Mouse (Mus musculus): ENCODE results near the gene Nr1h4. TPM values are rescaled to one million over a fixed set of nuclear protein-coding genes. Genes with fewer than 3 reads are reported as not detected.
A peak's percentile ranks its signal among the peaks of the same experiment; 100 is the strongest.

Nr1h4 gene
- total and polyA plus RNA-seq, 2 experiments, result 58.4 to 168 TPM

DNA sequence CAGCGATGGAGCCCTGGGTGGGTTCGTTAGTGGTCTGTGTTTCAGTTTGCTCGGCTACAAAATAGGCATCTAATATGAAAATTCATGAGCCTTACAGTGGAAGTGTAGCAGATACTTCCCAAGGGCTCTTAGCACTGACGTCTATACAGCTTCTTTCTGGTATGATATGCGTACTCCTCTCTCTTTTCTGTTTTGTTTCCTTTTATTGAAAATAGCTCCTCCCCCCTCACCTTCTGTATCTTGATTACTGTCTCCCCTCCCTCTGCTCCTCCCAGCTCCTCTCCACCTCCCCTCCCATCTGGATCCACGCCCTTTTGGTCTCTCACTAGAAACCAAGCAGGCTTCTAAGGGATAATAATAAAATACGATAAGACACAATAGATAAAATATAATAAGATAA is 37.8 kb downstream of the Nr1h4 start:
- Histone ChIP-seq H3K79me2 (ENCODE audit: control insufficient read depth, insufficient read depth, low read length) (peaks cover 38% of the 10 kb centered on the region; the same call in 1 of the 2 replicates), H3K9ac (ENCODE audit: low read depth, low read length) (no peak overlapping the region), H3K4me1 (ENCODE audit: control insufficient read depth, insufficient read depth, low read length) (peaks cover 34% of the 10 kb centered on the region), H3K36me3 (ENCODE audit: control insufficient read depth, insufficient read depth, low read length) (peaks cover 76% of the 10 kb centered on the region), H3K27ac (replicated peaks; ENCODE audit: insufficient read depth, low read depth, low read length) (no peak overlapping the region; the same call in 1 of the 2 replicates), H3K27me3 (ENCODE audit: control insufficient read depth, insufficient read depth, low read length) (no peaks in the 10 kb centered on the region), H3K4me3 (ENCODE audit: insufficient read depth, low read depth, low read length) (no peak overlapping the region)
- WGBS, result 74% methylated on average over 7 of the region's 7 CpGs
- TF ChIP-seq CTCF (IDR thresholded peaks at IDR 0.05; ENCODE audit: low read depth, low read length) (no peak), POLR2A (IDR thresholded peaks at IDR 0.05; ENCODE audit: extremely low read depth, insufficient read depth, low read length) (no peak)
- no peak for DNase-seq (ENCODE audit: extremely low read depth, low read depth, low spot score)

GRCm38 (mm10) chr10:89491321-89491720 is 42.1 kb downstream of the Nr1h4 start:
- H3K79me2 ChIP-seq (ENCODE audit: control insufficient read depth, insufficient read depth, low read length), result peaks cover 34% of the 10 kb centered on the region; the same call in 1 of the 2 replicates
- no peak for TF ChIP-seq POLR2A (IDR thresholded peaks at IDR 0.05; ENCODE audit: extremely low read depth, insufficient read depth, low read length)
- TF ChIP-seq CTCF (IDR thresholded peaks at IDR 0.05; ENCODE audit: low read depth, low read length), result no peak
- DNase-seq (ENCODE audit: extremely low read depth, low read depth, low spot score), result no peak
- 78% methylated on average over 3 of the region's 3 CpGs for WGBS
- H3K36me3 ChIP-seq (ENCODE audit: control insufficient read depth, insufficient read depth, low read length), result peaks cover 76% of the 10 kb centered on the region
- no peak overlapping the region for H3K9ac ChIP-seq (ENCODE audit: low read depth, low read length)
- H3K27me3 ChIP-seq (ENCODE audit: control insufficient read depth, insufficient read depth, low read length), result no peaks in the 10 kb centered on the region
- H3K4me1 ChIP-seq (ENCODE audit: control insufficient read depth, insufficient read depth, low read length), result peaks cover 38% of the 10 kb centered on the region
- H3K4me3 ChIP-seq (ENCODE audit: insufficient read depth, low read depth, low read length), result no peak overlapping the region
- H3K27ac ChIP-seq (replicated peaks; ENCODE audit: insufficient read depth, low read depth, low read length), result no peak overlapping the region

DNA sequence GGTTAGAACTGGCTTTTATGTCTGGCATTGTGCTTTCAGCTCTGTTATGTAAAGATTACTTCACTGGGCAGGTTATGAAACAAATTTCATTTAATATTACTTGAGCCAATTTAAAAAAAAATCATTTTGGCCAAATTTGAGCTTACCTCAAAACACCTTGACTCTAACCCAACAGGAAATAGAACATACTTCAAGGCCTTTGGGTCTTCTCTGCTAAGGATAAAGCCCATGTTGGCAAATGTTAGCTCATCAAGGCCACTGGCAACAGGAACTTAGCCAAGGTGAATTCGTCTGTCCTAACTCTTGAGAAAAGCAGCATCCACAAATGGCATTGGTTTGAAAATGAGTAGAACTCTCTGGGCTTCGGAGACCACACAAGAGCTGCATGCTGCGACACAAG is 43.1 kb downstream of the Nr1h4 start:
- H3K9ac ChIP-seq (ENCODE audit: low read depth, low read length), result peak overlapping the region; percentile 10; the same call in 1 of the 2 replicates
- DNase-seq (ENCODE audit: extremely low read depth, low read depth, low spot score), result peak; percentile 57
- peaks cover 32% of the 10 kb centered on the region; the same call in 1 of the 2 replicates for H3K79me2 ChIP-seq (ENCODE audit: control insufficient read depth, insufficient read depth, low read length)
- peaks cover 77% of the 10 kb centered on the region for H3K36me3 ChIP-seq (ENCODE audit: control insufficient read depth, insufficient read depth, low read length)
- H3K4me1 ChIP-seq (ENCODE audit: control insufficient read depth, insufficient read depth, low read length), result peaks cover 37% of the 10 kb centered on the region
- no peaks in the 10 kb centered on the region for H3K27me3 ChIP-seq (ENCODE audit: control insufficient read depth, insufficient read depth, low read length)
- H3K4me3 ChIP-seq (ENCODE audit: insufficient read depth, low read depth, low read length), result no peak overlapping the region
- peak overlapping the region; percentile 58 for H3K27ac ChIP-seq (replicated peaks; ENCODE audit: insufficient read depth, low read depth, low read length)
- TF ChIP-seq POLR2A (IDR thresholded peaks at IDR 0.05; ENCODE audit: extremely low read depth, insufficient read depth, low read length), result no peak
- no peak for TF ChIP-seq CTCF (IDR thresholded peaks at IDR 0.05; ENCODE audit: low read depth, low read length)
- 67% methylated on average over 3 of the region's 3 CpGs for WGBS

DNA sequence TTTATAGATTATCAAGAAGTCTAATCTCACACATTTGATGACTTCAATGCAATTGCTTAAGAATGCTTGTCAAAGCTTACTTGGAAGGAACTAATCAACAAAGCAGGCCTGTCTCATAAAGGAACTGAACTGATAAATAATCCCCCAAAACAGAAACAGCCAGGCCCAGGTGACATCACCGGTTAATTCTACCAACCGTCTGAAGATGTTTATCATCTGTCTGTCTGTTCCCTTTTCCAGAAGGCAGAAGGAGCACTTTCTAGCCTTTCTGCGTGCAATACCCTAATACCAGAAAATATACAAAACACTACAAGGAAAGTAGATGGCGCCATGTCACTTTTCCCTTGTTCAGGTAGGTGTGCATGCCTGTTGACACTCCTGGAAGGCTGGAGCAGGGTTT is 43.9 kb downstream of the Nr1h4 start:
- no peak for TF ChIP-seq CTCF (IDR thresholded peaks at IDR 0.05; ENCODE audit: low read depth, low read length)
- no peak for TF ChIP-seq POLR2A (IDR thresholded peaks at IDR 0.05; ENCODE audit: extremely low read depth, insufficient read depth, low read length)
- Histone ChIP-seq H3K36me3 (ENCODE audit: control insufficient read depth, insufficient read depth, low read length) (peaks cover 77% of the 10 kb centered on the region), H3K9ac (ENCODE audit: low read depth, low read length) (peak overlapping the region; percentile 39; the same call in 1 of the 2 replicates), H3K27ac (replicated peaks; ENCODE audit: insufficient read depth, low read depth, low read length) (peak overlapping the region; percentile 88), H3K79me2 (ENCODE audit: control insufficient read depth, insufficient read depth, low read length) (peaks cover 27% of the 10 kb centered on the region; the same call in 1 of the 2 replicates), H3K27me3 (ENCODE audit: control insufficient read depth, insufficient read depth, low read length) (no peaks in the 10 kb centered on the region), H3K4me3 (ENCODE audit: insufficient read depth, low read depth, low read length) (no peak overlapping the region), H3K4me1 (ENCODE audit: control insufficient read depth, insufficient read depth, low read length) (peaks cover 36% of the 10 kb centered on the region)
- WGBS, result 76% methylated on average over 4 of the region's 4 CpGs
- no peak for DNase-seq (ENCODE audit: extremely low read depth, low read depth, low spot score)

GRCm38 (mm10) chr10:89486995-89487742 is 46.2 kb downstream of the Nr1h4 start:
- Histone ChIP-seq H3K9ac (ENCODE audit: low read depth, low read length) (no peak overlapping the region), H3K27ac (replicated peaks; ENCODE audit: insufficient read depth, low read depth, low read length) (no peak overlapping the region), H3K27me3 (ENCODE audit: control insufficient read depth, insufficient read depth, low read length) (no peaks in the 10 kb centered on the region), H3K4me3 (ENCODE audit: insufficient read depth, low read depth, low read length) (no peak overlapping the region), H3K4me1 (ENCODE audit: control insufficient read depth, insufficient read depth, low read length) (peaks cover 31% of the 10 kb centered on the region), H3K79me2 (ENCODE audit: control insufficient read depth, insufficient read depth, low read length) (peaks cover 15% of the 10 kb centered on the region; the same call in 1 of the 2 replicates), H3K36me3 (ENCODE audit: control insufficient read depth, insufficient read depth, low read length) (peaks cover 72% of the 10 kb centered on the region)
- no peak for DNase-seq (ENCODE audit: extremely low read depth, low read depth, low spot score)
- no peak for TF ChIP-seq POLR2A (IDR thresholded peaks at IDR 0.05; ENCODE audit: extremely low read depth, insufficient read depth, low read length)
- no peak for TF ChIP-seq CTCF (IDR thresholded peaks at IDR 0.05; ENCODE audit: low read depth, low read length)
- 59% methylated on average over 4 of the region's 4 CpGs for WGBS

DNA sequence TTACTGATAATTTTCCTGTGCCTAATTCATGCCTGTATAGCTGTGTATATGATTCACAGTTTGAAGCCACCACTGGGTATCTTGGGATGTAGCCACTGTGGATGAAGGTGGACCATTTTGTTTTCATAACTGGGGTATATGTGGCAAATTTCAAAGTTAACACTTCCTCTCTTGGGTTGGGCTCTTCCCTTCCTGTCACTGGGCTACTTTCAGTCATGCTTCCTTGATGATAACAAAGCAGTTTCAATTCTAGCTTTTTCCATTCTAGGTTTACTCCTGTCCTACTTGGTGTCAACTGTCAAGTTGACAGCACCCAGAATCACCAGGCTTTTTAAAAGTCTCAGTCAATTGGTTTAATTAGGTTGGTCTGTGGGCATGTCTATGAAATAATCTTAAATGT is 48.5 kb downstream of the Nr1h4 start:
- H3K4me3 ChIP-seq (ENCODE audit: insufficient read depth, low read depth, low read length), result no peak overlapping the region
- no peak for DNase-seq (ENCODE audit: extremely low read depth, low read depth, low spot score)
- TF ChIP-seq CTCF (IDR thresholded peaks at IDR 0.05; ENCODE audit: low read depth, low read length), result no peak
- no peak for TF ChIP-seq POLR2A (IDR thresholded peaks at IDR 0.05; ENCODE audit: extremely low read depth, insufficient read depth, low read length)
- peaks cover 11% of the 10 kb centered on the region; the same call in 1 of the 2 replicates for H3K79me2 ChIP-seq (ENCODE audit: control insufficient read depth, insufficient read depth, low read length)
- H3K4me1 ChIP-seq (ENCODE audit: control insufficient read depth, insufficient read depth, low read length), result peaks cover 23% of the 10 kb centered on the region; the same call in 1 of the 2 replicates
- no peak overlapping the region for H3K27ac ChIP-seq (replicated peaks; ENCODE audit: insufficient read depth, low read depth, low read length)
- peaks cover 76% of the 10 kb centered on the region for H3K36me3 ChIP-seq (ENCODE audit: control insufficient read depth, insufficient read depth, low read length)
- H3K9ac ChIP-seq (ENCODE audit: low read depth, low read length), result no peak overlapping the region
- H3K27me3 ChIP-seq (ENCODE audit: control insufficient read depth, insufficient read depth, low read length), result no peaks in the 10 kb centered on the region
